ENCODE assay signal across 23 mouse cellular contexts in the genomic region with DNA sequence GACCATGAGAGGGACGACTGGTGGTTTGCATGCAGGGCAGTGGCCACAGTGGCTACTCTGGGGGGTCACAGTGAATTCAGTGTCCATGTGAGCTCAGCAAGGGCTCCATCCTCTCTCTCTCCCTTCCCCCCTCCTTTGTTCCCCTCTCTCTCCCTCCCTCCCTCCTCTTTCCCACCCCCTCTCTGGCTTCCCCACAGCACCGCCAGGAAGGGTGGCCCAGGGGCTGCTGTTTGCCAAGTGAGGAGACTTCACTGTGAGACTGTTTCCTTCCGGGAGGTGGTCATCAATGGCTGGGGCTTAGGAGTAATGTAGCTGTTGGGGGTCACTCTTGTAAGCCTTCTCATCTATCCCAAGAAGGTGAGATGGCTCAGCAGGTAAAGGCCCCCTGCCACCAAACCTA. TPM values are rescaled to one million over a fixed set of nuclear protein-coding genes. Genes with fewer than 3 reads are reported as not detected.
DNase-seq lines count a peak whose midpoint lies in the region; ATAC-seq and TF ChIP-seq lines count a peak whose summit lies in the region.
"Had no signal": no experiment of that assay in that cellular context is flagged by ENCODE, and none has a peak within 500 bp of the region (broad histone marks: within the 10 kb centered on the region; RNA-seq: fewer than 3 reads in every experiment).

No protein-coding gene starts in this region.

- H3K9ac ChIP-seq in lung, embryonic 16.5 days (ENCODE audit: low read length) = no peak overlapping the region
- 0 out of 2 replicates have a peak overlapping the region, but pooled peaks have one; percentile 6 for H3K9ac ChIP-seq in midbrain, embryonic 14.5 days (replicated peaks; ENCODE audit: low read length)
- no peak overlapping the region for H3K9ac ChIP-seq in midbrain, embryonic 15.5 days
- H3K9ac ChIP-seq: embryonic facial prominence, embryonic 15.5 days; forebrain, embryonic 13.5 days; intestine, embryonic 15.5 days; limb, embryonic 15.5 days; liver, embryonic 13.5 days; lung, embryonic 14.5 days had no signal

- ATAC-seq in lung, embryonic 16.5 days (ENCODE audit: low read depth) = 0 out of 2 replicates have a peak, but pooled peaks have one; percentile 31
- no peak for ATAC-seq in midbrain, embryonic 14.5 days (ENCODE audit: low FRiP score, low TSS enrichment)
- ATAC-seq in midbrain, embryonic 15.5 days (replicated peaks) = no peak
- ATAC-seq: forebrain, embryonic 13.5 days; hindbrain, embryonic 16.5 days; intestine, embryonic 15.5 days had no signal

- no peak overlapping the region for H3K4me3 ChIP-seq in heart, embryonic 10.5 days
- no peak overlapping the region for H3K4me3 ChIP-seq in lung, embryonic 16.5 days (ENCODE audit: low read length)
- no peak overlapping the region for H3K4me3 ChIP-seq in lung, adult 2 months (replicated peaks; ENCODE audit: extremely low read depth, low read depth, low read length)
- no peak overlapping the region for H3K4me3 ChIP-seq in midbrain, embryonic 14.5 days (replicated peaks; ENCODE audit: low read depth, low read length)
- H3K4me3 ChIP-seq in midbrain, embryonic 15.5 days = no peak overlapping the region
- H3K4me3 ChIP-seq: embryonic facial prominence, embryonic 15.5 days; forebrain, embryonic 13.5 days; intestine, embryonic 15.5 days; layer of hippocampus, adult 2 months; limb, embryonic 15.5 days; liver, embryonic 13.5 days had no signal

- TF ChIP-seq POLR2A in lung, adult 2 months (IDR thresholded peaks at IDR 0.05; ENCODE audit: borderline replicate concordance, extremely low read depth, low read depth, low read length) = no peak

- WGBS in heart, embryonic 10.5 days = 46% methylated on average over 3 of the region's 3 CpGs
- WGBS in lung, embryonic 16.5 days = 34% methylated on average over 3 of the region's 3 CpGs
- 59% methylated on average over 3 of the region's 3 CpGs for WGBS in lung, adult 2 months
- 13% methylated on average over 3 of the region's 3 CpGs for WGBS in midbrain, embryonic 14.5 days
- 22% methylated on average over 3 of the region's 3 CpGs for WGBS in midbrain, embryonic 15.5 days

- peaks cover 23% of the 10 kb centered on the region; the same call in 1 of the 2 replicates for H3K27me3 ChIP-seq in heart, embryonic 10.5 days (ENCODE audit: insufficient read depth, poor library complexity, severe bottlenecking)
- no peaks in the 10 kb centered on the region for H3K27me3 ChIP-seq in lung, embryonic 16.5 days (ENCODE audit: control insufficient read depth, insufficient read depth, low read depth, low read length)
- H3K27me3 ChIP-seq in midbrain, embryonic 14.5 days (ENCODE audit: control insufficient read depth, insufficient read depth, low read length) = no peaks in the 10 kb centered on the region
- H3K27me3 ChIP-seq in midbrain, embryonic 15.5 days (replicated peaks) = no peaks in the 10 kb centered on the region
- H3K27me3 ChIP-seq: embryonic facial prominence, embryonic 15.5 days; forebrain, embryonic 13.5 days; intestine, embryonic 15.5 days; limb, embryonic 15.5 days; liver, embryonic 13.5 days had no signal

- H3K27ac ChIP-seq in heart, embryonic 10.5 days = peak overlapping the region; percentile 63; the same call in 1 of the 2 replicates
- no peak overlapping the region for H3K27ac ChIP-seq in lung, embryonic 16.5 days (ENCODE audit: low read length)
- H3K27ac ChIP-seq in midbrain, embryonic 14.5 days (replicated peaks; ENCODE audit: low read depth, low read length) = no peak overlapping the region
- H3K27ac ChIP-seq in midbrain, embryonic 15.5 days = no peak overlapping the region
- H3K27ac ChIP-seq: embryonic facial prominence, embryonic 15.5 days; forebrain, embryonic 13.5 days; intestine, embryonic 15.5 days; limb, embryonic 15.5 days; liver, embryonic 13.5 days; macrophage had no signal

- peaks cover 11% of the 10 kb centered on the region; the same call in 1 of the 2 replicates for H3K36me3 ChIP-seq in heart, embryonic 10.5 days
- H3K36me3 ChIP-seq in lung, embryonic 16.5 days (ENCODE audit: control insufficient read depth, insufficient read depth, low read length) = peaks cover 1% of the 10 kb centered on the region; the same call in 1 of the 2 replicates
- no peaks in the 10 kb centered on the region for H3K36me3 ChIP-seq in midbrain, embryonic 14.5 days (ENCODE audit: control insufficient read depth, insufficient read depth, low read length)
- H3K36me3 ChIP-seq in midbrain, embryonic 15.5 days (replicated peaks) = no peaks in the 10 kb centered on the region
- H3K36me3 ChIP-seq: embryonic facial prominence, embryonic 15.5 days; intestine, embryonic 15.5 days had no signal

- H3K4me2 ChIP-seq in lung, embryonic 16.5 days (ENCODE audit: low read depth, low read length) = no peak overlapping the region
- no peak overlapping the region for H3K4me2 ChIP-seq in midbrain, embryonic 14.5 days (ENCODE audit: low read length)
- H3K4me2 ChIP-seq in midbrain, embryonic 15.5 days = no peak overlapping the region
- H3K4me2 ChIP-seq: embryonic facial prominence, embryonic 15.5 days; forebrain, embryonic 13.5 days; intestine, embryonic 15.5 days; limb, embryonic 15.5 days; liver, embryonic 13.5 days; lung, embryonic 14.5 days had no signal

- no peaks in the 10 kb centered on the region for H3K9me3 ChIP-seq in heart, embryonic 10.5 days
- no peaks in the 10 kb centered on the region for H3K9me3 ChIP-seq in lung, embryonic 16.5 days (ENCODE audit: control insufficient read depth, low read length)
- H3K9me3 ChIP-seq in midbrain, embryonic 14.5 days (ENCODE audit: control insufficient read depth, low read length) = no peaks in the 10 kb centered on the region
- no peaks in the 10 kb centered on the region for H3K9me3 ChIP-seq in midbrain, embryonic 15.5 days
- H3K9me3 ChIP-seq: embryonic facial prominence, embryonic 15.5 days; forebrain, embryonic 13.5 days; intestine, embryonic 15.5 days; limb, embryonic 15.5 days; liver, embryonic 13.5 days had no signal

- H3K4me1 ChIP-seq in heart, embryonic 10.5 days = peaks cover 24% of the 10 kb centered on the region
- peaks cover 7% of the 10 kb centered on the region for H3K4me1 ChIP-seq in lung, embryonic 16.5 days (replicated peaks; ENCODE audit: control insufficient read depth, insufficient read depth, low read length)
- H3K4me1 ChIP-seq in lung, adult 2 months (ENCODE audit: control insufficient read depth, insufficient read depth, low read length) = peaks cover 2% of the 10 kb centered on the region; the same call in 1 of the 2 replicates
- H3K4me1 ChIP-seq in midbrain, embryonic 14.5 days (ENCODE audit: control insufficient read depth, insufficient read depth, low read length) = peaks cover 4% of the 10 kb centered on the region; the same call in 1 of the 2 replicates
- H3K4me1 ChIP-seq in midbrain, embryonic 15.5 days = peaks cover 8% of the 10 kb centered on the region; the same call in 1 of the 2 replicates
- H3K4me1 ChIP-seq: intestine, embryonic 15.5 days had no signal

- TF ChIP-seq CTCF in lung, adult 2 months (IDR thresholded peaks at IDR 0.05; ENCODE audit: insufficient read depth, low read length) = no peak

- no peak for DNase-seq in heart, embryonic 10.5 days (ENCODE audit: low spot score)
- DNase-seq in heart, postnatal 4 days = no peak
- no peak for DNase-seq in lung, adult 2 months
- DNase-seq in midbrain, embryonic 14.5 days = no peak
- no peak for DNase-seq in frontal cortex, postnatal 25 days (ENCODE audit: low spot score in 2 of 2)
- DNase-seq: adrenal gland, postnatal 36 days; B cell, adult 2 months; cerebellum, adult 18-20 months; cerebellum, postnatal 10 days; kidney, adult 2 months; kidney, postnatal 36 days; liver, embryonic 13.5 days; lung, embryonic 14.5 days; thymus, postnatal 4 days had no signal

RNA-seq across cellular contexts. Expression of a gene that starts 32.8 kb away (rescaled TPM):
- 5.3 and 5.5 TPM in 2 replicates for polyA plus RNA-seq in heart, embryonic 10.5 days (2016; fragmentation: Nextera tagmentation; extraction: Ambion mirVana)
- 1 to 10 TPM; 8.7 to 9.8 TPM for total RNA-seq in heart, postnatal 4 days (2021)
- 5.5 and 5.8 TPM in 2 replicates for polyA plus RNA-seq in lung, embryonic 16.5 days (2015; fragmentation: Nextera tagmentation; extraction: Ambion mirVana)
- polyA plus RNA-seq in lung, adult 2 months (2012; rRNA removed) = 23.0 and 28.7 TPM in 2 replicates
- 5.5 and 6.6 TPM in 2 replicates for polyA plus RNA-seq in midbrain, embryonic 14.5 days (2014; fragmentation: Nextera tagmentation; extraction: Ambion mirVana)
- polyA plus RNA-seq in midbrain, embryonic 15.5 days (2015; fragmentation: Nextera tagmentation; extraction: Ambion mirVana) = 6.0 and 7.6 TPM in 2 replicates
